Mouse (Mus musculus) thymus, postnatal 25 days (tissue): Measurements from ENCODE around the gene Gm11238.
"Not testable (repeated sequence)": the region's sequence is repeated elsewhere in the genome, so short reads cannot be mapped to it uniquely, and the experiment has no call there.

Experiments used
- DNase-seq: peaks from one replicate; pipeline ENCODE4 v3.0.0; 2022

Gm11238 gene

GRCm38 (mm10) chr4:73607581-73607980 is at the start of gene Gm11238:
Gene Gm11238 (plus strand): TSS chr4:73607881.
- not testable (repeated sequence) for DNase-seq

- no peak for DNase-seq
Observed at GRCm38 (mm10) chr4:73599248-73599647, 8.4 kb upstream of the Gm11238 start.

- DNase-seq: not testable (repeated sequence)
Observed at GRCm38 (mm10) chr4:73622684-73623083, 15.0 kb downstream of the Gm11238 start, which contains the start of gene Gm11237. Gene Gm11237 (plus strand): TSS chr4:73622984.

GRCm38 (mm10) chr4:73637821-73638220 is 30.1 kb downstream of the Gm11238 start, which contains the start of gene Gm11236:
Gene Gm11236 (plus strand): TSS chr4:73638121.
- not testable (repeated sequence) for DNase-seq

- DNase-seq: not testable (repeated sequence)
Observed at GRCm38 (mm10) chr4:73661864-73662263, 54.2 kb downstream of the Gm11238 start.

- DNase-seq: not testable (repeated sequence)
Observed at GRCm38 (mm10) chr4:73668054-73668453, 60.4 kb downstream of the Gm11238 start, which contains the start of gene Gm11239. Gene Gm11239 (plus strand): TSS chr4:73668354.

GRCm38 (mm10) chr4:73683216-73683615 is 75.5 kb downstream of the Gm11238 start, which contains the start of gene Gm428:
Gene Gm428 (plus strand): TSS chr4:73683516.
- not testable (repeated sequence) for DNase-seq
